Mouse (Mus musculus) embryonic facial prominence, embryonic 14.5 days (tissue): ENCODE data around the gene Khdc3. TPM values are rescaled to one million over a fixed set of nuclear protein-coding genes. Genes with fewer than 3 reads are reported as not detected.
"Not testable (repeated sequence)": the region's sequence is repeated elsewhere in the genome, so short reads cannot be mapped to it uniquely, and the experiment has no call there.

Source experiments
- ATAC-seq: fragments of 200-750 bp; cut with Nextera tagmentation; 2 replicates; pipeline ENCODE4 v1.8.0; 2017; ENCODE audit warnings: low read depth, moderate number of reproducible peaks, moderate TSS enrichment
- DNase-seq: peaks from one replicate; pipeline ENCODE4 v3.0.0-alpha.2; 2015; ENCODE audit warnings: low spot score
- H3K27ac ChIP-seq: fragments of 300-500 bp; sonication (generic); replicated peaks from 2 replicates; pipeline ENCODE4 v1.5.1; 2014; ENCODE audit warnings: low read depth, mild to moderate bottlenecking, low read length, moderate library complexity
- H3K27me3 ChIP-seq: fragments of 300-500 bp; sonication (generic); replicated peaks from 2 replicates; pipeline ENCODE4 v1.6.1; 2014; ENCODE audit warnings: low read length; ENCODE audit not compliant: control insufficient read depth, insufficient read depth
- H3K36me3 ChIP-seq: fragments of 300-500 bp; sonication (generic); 2 replicates; pipeline ENCODE4 v1.6.1; 2014; ENCODE audit warnings: low read length, mixed read lengths; ENCODE audit not compliant: control insufficient read depth, insufficient read depth
- H3K4me1 ChIP-seq: fragments of 300-500 bp; sonication (generic); 2 replicates; pipeline ENCODE4 v1.6.1; 2014; ENCODE audit warnings: antibody characterized with exemption, low read length; ENCODE audit not compliant: control insufficient read depth, insufficient read depth
- H3K4me2 ChIP-seq: fragments of 300-500 bp; sonication (generic); 2 replicates; pipeline ENCODE4 v1.6.1; 2014; ENCODE audit warnings: low read depth, mild to moderate bottlenecking, low read length, moderate library complexity, mixed read lengths
- H3K4me3 ChIP-seq: fragments of 300-500 bp; sonication (generic); 2 replicates; pipeline ENCODE4 v1.5.1; 2014; ENCODE audit warnings: low read depth, mild to moderate bottlenecking, low read length
- H3K9ac ChIP-seq: fragments of 300-500 bp; sonication (generic); 2 replicates; pipeline ENCODE4 v1.6.1; 2014; ENCODE audit warnings: low read depth, mild to moderate bottlenecking, low read length, moderate library complexity, mixed read lengths
- H3K9me3 ChIP-seq: fragments of 300-500 bp; sonication (generic); 2 replicates; pipeline ENCODE4 v1.6.1; 2016; ENCODE audit warnings: low read length; ENCODE audit not compliant: control insufficient read depth
- WGBS: fragments of 180-500 bp; shearing (Covaris S2); extraction: QIAGEN DNeasy Blood & Tissue Kit; methylation state at CpG from one replicate; pipeline ENCODE4 v1.1.7; 2014; 5-methylcytosine and 5-hydroxymethylcytosine counted together
- polyA plus RNA-seq: library from polyadenylated mRNA; unstranded; fragments of >200 nt; fragmentation: Nextera tagmentation; extraction: Ambion mirVana; gene quantifications from 2 replicates; pipeline ENCODE4 v1.2.1, GENCODE M21; 2014

The Khdc3 gene
- polyA plus RNA-seq, 1 experiment from 2014 or later, result 0.10 TPM

DNA sequence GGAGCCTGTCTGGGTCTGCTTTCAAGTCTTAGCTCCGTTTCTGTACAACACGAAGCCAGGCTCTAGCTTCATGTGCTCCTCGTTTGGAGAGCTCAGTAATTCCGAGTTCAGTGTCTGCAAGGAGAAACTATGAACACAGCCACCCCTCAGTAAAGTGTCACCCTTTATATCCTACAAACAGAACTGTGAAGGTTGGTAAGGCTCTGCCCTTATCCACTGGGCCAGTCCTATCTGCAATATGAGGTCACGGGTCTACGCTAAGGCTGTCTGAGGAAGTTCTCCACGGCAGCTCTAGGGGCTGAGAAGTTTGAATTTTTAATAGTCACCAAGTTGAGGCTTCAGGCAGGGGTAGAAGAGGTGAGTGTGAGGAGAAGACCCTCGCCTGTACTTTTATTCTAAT is 29.2 kb upstream of the Khdc3 start:
- no peak overlapping the region for H3K4me3 ChIP-seq
- ATAC-seq, result no peak
- no peak for DNase-seq
- peaks cover 8% of the 10 kb centered on the region for H3K4me1 ChIP-seq
- no peak overlapping the region for H3K4me2 ChIP-seq
- WGBS, result 78% methylated on average over 8 of the region's 8 CpGs
- H3K9ac ChIP-seq, result no peak overlapping the region
- no peaks in the 10 kb centered on the region for H3K27me3 ChIP-seq
- H3K27ac ChIP-seq, result no peak overlapping the region
- 0 out of 2 replicates have a peak, but pooled peaks cover 3% of the 10 kb centered on the region for H3K36me3 ChIP-seq
- no peaks in the 10 kb centered on the region for H3K9me3 ChIP-seq

DNA sequence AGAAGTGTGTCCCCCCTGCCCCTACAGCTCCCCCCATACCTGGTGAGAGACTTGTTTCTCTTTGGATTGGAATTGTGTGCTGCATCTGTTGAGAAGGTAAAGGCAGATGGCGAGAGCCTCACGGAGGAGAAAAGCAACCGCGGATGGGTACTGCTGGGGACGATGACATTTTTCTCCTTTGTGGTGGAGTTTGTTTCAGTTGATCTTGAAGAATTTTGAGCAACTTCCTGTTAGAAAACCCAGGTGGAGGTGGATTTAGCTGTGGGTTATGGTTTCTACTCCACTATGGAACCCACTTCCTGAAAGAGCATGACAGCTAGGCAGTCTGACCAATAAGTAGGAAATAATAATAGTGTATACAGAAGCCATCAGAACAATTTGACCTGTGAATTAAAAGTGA is 28.5 kb upstream of the Khdc3 start:
- Histone ChIP-seq H3K4me2 (no peak overlapping the region), H3K4me1 (peaks cover under 1% of the 10 kb centered on the region; the same call in 1 of the 2 replicates), H3K36me3 (0 out of 2 replicates have a peak, but pooled peaks cover 3% of the 10 kb centered on the region), H3K27me3 (no peaks in the 10 kb centered on the region), H3K4me3 (no peak overlapping the region), H3K9me3 (no peaks in the 10 kb centered on the region), H3K27ac (no peak overlapping the region), H3K9ac (no peak overlapping the region)
- WGBS, result 87% methylated on average over 5 of the region's 5 CpGs
- DNase-seq, result no peak
- no peak for ATAC-seq

DNA sequence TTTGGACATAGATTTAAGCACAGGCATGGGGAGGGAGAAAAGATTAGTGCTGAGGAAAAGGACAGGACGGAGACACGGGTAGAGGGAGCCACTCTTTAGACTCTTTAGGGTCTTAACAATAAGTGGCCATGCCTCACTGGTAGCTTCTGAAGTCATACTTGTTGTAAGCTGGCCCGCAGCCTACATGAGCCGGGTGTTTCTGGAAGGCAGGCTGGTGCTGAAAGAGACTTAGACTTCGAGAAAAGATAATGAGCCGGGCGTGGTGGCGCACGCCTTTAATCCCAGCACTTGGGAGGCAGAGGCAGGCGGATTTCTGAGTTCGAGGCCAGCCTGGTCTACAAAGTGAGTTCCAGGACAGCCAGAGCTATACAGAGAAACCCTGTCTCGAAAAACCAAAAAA is 22.3 kb upstream of the Khdc3 start:
- not testable (repeated sequence) for H3K9me3 ChIP-seq, H3K36me3 ChIP-seq, H3K4me2 ChIP-seq, H3K27me3 ChIP-seq, H3K27ac ChIP-seq, DNase-seq, H3K4me3 ChIP-seq, ATAC-seq, H3K9ac ChIP-seq, H3K4me1 ChIP-seq
- 83% methylated on average over 11 of the region's 12 CpGs for WGBS

DNA sequence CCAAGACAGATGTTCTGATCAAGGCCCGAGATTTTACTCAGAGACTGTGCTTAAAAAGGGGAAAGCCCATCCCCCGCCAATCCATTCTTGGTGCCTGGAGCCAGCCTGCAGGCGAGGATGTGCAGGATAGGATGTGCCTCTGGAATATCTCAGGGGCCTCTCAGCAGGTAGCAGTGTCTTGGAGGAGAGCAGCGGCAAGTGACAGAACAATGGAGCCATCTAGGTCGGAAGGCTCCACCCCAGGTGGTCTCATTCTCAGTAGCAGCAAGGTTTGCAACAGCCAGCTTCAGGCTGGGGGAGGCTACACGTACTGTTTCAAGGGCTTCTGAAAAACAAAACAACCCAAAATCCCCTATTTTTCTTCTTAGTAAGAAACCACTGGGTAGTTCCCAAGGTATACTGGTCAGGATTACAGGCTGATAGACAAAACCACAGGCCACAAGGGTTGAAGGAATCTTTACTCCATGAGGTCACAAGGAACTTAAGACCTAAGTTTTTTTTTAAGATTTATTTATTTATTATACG is 21.8 kb upstream of the Khdc3 start:
- Histone ChIP-seq H3K27me3 (no peaks in the 10 kb centered on the region), H3K4me2 (no peak overlapping the region), H3K4me1 (no peaks in the 10 kb centered on the region), H3K27ac (no peak overlapping the region), H3K4me3 (no peak overlapping the region), H3K36me3 (0 out of 2 replicates have a peak, but pooled peaks cover 3% of the 10 kb centered on the region), H3K9me3 (no peaks in the 10 kb centered on the region), H3K9ac (no peak overlapping the region)
- DNase-seq (no peak), ATAC-seq (no peak)
- 47% methylated on average over 7 of the region's 7 CpGs for WGBS

DNA sequence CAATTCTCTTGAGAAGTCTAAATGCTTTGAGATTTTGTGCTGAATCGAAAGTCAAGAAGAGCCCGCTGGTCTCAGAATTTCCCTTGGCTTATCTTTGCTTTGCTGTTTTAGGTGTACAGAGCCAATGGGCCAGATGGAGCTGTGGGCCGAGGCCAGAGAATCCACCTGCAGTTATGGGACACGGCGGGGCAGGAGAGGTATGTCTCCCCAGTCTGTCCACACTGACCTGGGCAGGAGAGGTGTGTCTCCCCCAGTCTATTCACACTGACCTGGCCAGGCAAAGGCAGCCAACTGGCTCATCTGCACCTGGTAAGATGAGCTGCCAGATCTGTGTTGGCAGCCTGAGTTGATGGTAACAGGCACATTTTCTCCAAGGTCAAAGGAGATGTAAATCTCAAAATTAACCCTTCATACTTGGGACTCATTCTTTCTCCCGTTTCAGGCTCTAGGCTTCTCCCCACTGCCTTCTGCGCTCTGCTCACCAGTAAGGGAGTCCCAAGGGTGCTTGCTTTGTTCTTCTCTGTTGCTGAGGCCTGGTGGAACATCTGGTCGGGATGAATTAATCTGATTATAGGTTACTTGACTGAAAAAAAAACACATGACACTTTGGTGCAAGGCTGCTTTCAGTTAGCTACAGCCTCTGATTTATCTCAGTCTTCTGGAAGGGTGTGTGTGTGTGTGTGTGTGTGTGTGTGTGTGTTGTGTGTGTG is 19.2 kb upstream of the Khdc3 start:
- Histone ChIP-seq H3K27ac (no peak overlapping the region), H3K9ac (no peak overlapping the region), H3K9me3 (no peaks in the 10 kb centered on the region), H3K4me1 (no peaks in the 10 kb centered on the region), H3K4me2 (no peak overlapping the region), H3K27me3 (no peaks in the 10 kb centered on the region), H3K4me3 (no peak overlapping the region), H3K36me3 (no peaks in the 10 kb centered on the region)
- DNase-seq (peak; percentile 11), ATAC-seq (no peak)
- WGBS, result 73% methylated on average over 8 of the region's 8 CpGs

DNA sequence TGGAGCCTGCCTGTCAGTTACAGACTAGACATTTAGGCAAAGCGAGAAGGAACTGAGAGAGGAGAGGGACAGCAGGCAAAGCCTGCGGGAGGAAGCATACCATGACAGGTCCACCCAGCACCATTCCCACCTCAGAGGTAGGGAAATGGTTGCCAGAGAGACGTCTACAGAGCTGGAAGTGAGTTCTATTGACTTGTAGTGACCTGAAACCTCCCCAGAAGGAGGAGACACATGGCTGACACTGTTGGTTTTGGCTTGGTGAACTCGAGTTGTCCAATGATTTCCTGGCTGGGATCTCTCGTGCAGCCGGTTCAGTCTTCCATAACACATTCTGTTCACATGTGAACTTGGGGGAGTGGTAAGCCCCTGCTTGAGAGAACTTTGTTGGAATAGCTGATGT is 17.7 kb upstream of the Khdc3 start:
- WGBS, result 72% methylated on average over 6 of the region's 6 CpGs
- no peak overlapping the region for H3K9ac ChIP-seq

DNA sequence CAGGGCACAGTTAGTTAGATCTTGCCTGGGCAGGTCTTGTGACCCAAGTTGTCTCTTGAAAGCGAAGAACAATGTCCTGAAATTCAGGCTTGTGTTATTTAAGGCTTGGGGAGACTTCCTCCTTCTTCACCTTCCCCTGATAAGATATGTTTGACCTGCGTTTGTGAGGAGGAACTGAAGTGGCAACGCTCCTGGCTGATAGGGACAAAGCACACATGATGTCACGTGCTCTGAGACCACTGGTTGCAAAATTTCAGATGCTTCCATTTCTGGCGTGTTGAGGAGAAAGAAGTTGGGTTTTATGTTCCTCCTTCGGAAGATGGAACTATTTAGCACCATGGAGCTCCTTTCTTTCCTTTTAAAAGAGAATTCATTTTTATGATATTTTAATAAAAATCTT is 15.8 kb upstream of the Khdc3 start:
- Histone ChIP-seq H3K27ac (no peak overlapping the region), H3K4me1 (no peaks in the 10 kb centered on the region), H3K4me3 (no peak overlapping the region), H3K27me3 (no peaks in the 10 kb centered on the region), H3K9me3 (no peaks in the 10 kb centered on the region), H3K4me2 (no peak overlapping the region), H3K36me3 (no peaks in the 10 kb centered on the region), H3K9ac (no peak overlapping the region)
- no peak for DNase-seq
- WGBS, result 80% methylated on average over 6 of the region's 6 CpGs
- ATAC-seq, result no peak

More for the DNA sequence above, 17.7 kb upstream of the Khdc3 start:
- Histone ChIP-seq H3K4me1 (no peaks in the 10 kb centered on the region), H3K9me3 (no peaks in the 10 kb centered on the region), H3K36me3 (no peaks in the 10 kb centered on the region), H3K27me3 (no peaks in the 10 kb centered on the region), H3K4me2 (no peak overlapping the region), H3K27ac (no peak overlapping the region), H3K4me3 (no peak overlapping the region)
- ATAC-seq, result no peak
- no peak for DNase-seq

DNA sequence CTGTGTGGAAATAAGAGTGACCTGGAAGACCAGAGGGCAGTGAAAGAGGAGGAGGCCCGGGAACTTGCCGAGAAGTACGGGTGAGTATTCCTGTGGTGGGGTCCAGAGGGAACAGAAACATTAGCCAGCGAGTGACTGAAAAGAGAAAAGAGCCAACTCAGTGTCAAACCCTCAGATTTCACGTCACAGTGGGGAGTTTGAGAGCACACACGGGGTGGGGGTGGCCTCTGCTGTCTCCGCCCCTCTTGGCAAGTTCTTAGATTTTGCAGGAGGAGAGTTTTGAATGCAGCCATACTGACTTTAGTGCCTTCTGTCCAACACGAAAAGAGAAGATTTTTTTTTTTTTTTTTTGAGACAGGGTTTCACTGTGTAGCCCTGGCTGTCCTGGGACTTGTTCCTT is 14.5 kb upstream of the Khdc3 start:
- Histone ChIP-seq H3K4me3 (no peak overlapping the region), H3K4me1 (no peaks in the 10 kb centered on the region), H3K27me3 (no peaks in the 10 kb centered on the region), H3K4me2 (no peak overlapping the region), H3K27ac (no peak overlapping the region), H3K36me3 (no peaks in the 10 kb centered on the region), H3K9me3 (no peaks in the 10 kb centered on the region), H3K9ac (no peak overlapping the region)
- ATAC-seq (no peak), DNase-seq (no peak)
- 55% methylated on average over 8 of the region's 8 CpGs for WGBS

DNA sequence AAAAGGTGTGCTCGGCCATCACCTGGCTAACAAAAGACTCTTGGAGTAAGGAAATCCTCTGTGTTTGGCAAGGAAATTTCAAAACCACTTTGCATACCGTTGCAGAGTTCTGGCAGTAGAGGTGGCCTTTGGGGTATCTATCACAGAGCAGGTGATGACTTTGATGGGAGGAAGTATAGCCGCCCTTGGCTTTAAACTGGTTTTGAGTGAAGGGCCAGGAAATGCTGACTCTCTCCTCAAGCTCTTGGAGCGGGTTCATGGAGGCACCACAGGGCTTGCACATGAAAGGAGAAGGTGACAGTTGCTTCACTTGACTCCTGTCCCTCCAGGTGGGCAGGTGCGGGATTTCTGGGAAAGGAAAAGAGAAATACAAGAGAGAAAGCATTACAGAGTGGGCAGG is 14.1 kb upstream of the Khdc3 start:
- ATAC-seq (no peak), DNase-seq (no peak)
- no peak overlapping the region for H3K9ac ChIP-seq
- H3K4me3 ChIP-seq, result no peak overlapping the region
- WGBS, result 75% methylated on average over 5 of the region's 5 CpGs
- no peak overlapping the region for H3K4me2 ChIP-seq
- no peaks in the 10 kb centered on the region for H3K36me3 ChIP-seq
- H3K4me1 ChIP-seq, result no peaks in the 10 kb centered on the region
- H3K27ac ChIP-seq, result no peak overlapping the region
- H3K27me3 ChIP-seq, result no peaks in the 10 kb centered on the region
- no peaks in the 10 kb centered on the region for H3K9me3 ChIP-seq
